Mouse (Mus musculus) kidney, embryonic 16.5 days (tissue): Measurements from ENCODE around the gene Pkhd1. TPM values are rescaled to one million over a fixed set of nuclear protein-coding genes. Genes with fewer than 3 reads are reported as not detected.
"Not testable (repeated sequence)": the region's sequence is repeated elsewhere in the genome, so short reads cannot be mapped to it uniquely, and the experiment has no call there.

ENCODE experiments used
- ATAC-seq: fragments of 200-750 bp; cut with Nextera tagmentation; 2 replicates; pipeline ENCODE4 v1.8.0; 2017; ENCODE audit warnings: moderate TSS enrichment; ENCODE audit not compliant: low FRiP score, low TSS enrichment
- H3K27ac ChIP-seq: fragments of 300-500 bp; sonication (generic); 2 replicates; pipeline ENCODE4 v1.5.1; 2014; ENCODE audit warnings: low read length
- H3K27me3 ChIP-seq: fragments of 300-500 bp; sonication (generic); 2 replicates; pipeline ENCODE4 v1.6.1; 2014; ENCODE audit warnings: low read length, control low read depth, mixed read lengths; ENCODE audit not compliant: insufficient read depth
- H3K36me3 ChIP-seq: fragments of 300-500 bp; sonication (generic); 2 replicates; pipeline ENCODE4 v1.6.1; 2014; ENCODE audit warnings: low read length, control low read depth, mixed read lengths; ENCODE audit not compliant: insufficient read depth
- H3K4me1 ChIP-seq: fragments of 300-500 bp; sonication (generic); 2 replicates; pipeline ENCODE4 v1.6.1; 2014; ENCODE audit warnings: low read length, control low read depth, mixed read lengths; ENCODE audit not compliant: insufficient read depth
- H3K4me2 ChIP-seq: fragments of 300-500 bp; sonication (generic); replicated peaks from 2 replicates; pipeline ENCODE4 v1.6.1; 2014; ENCODE audit warnings: low read depth, low read length
- H3K4me3 ChIP-seq: fragments of 300-500 bp; sonication (generic); 2 replicates; pipeline ENCODE4 v1.5.1; 2014; ENCODE audit warnings: mild to moderate bottlenecking, low read length
- H3K9ac ChIP-seq: fragments of 300-500 bp; sonication (generic); replicated peaks from 2 replicates; pipeline ENCODE4 v1.6.1; 2014; ENCODE audit warnings: low read length
- H3K9me3 ChIP-seq: fragments of 300-500 bp; sonication (generic); 2 replicates; pipeline ENCODE4 v1.6.1; 2016; ENCODE audit warnings: low read length, control low read depth
- WGBS: fragments of 180-500 bp; shearing (Covaris S2); extraction: QIAGEN DNeasy Blood & Tissue Kit; methylation state at CpG from one replicate; pipeline ENCODE4 v1.1.7; 2014; 5-methylcytosine and 5-hydroxymethylcytosine counted together
- polyA plus RNA-seq: library from polyadenylated mRNA; unstranded; fragments of >200 nt; fragmentation: Nextera tagmentation; extraction: Ambion mirVana; gene quantifications from 2 replicates; pipeline ENCODE4 v1.2.1, GENCODE M21; 2015

Gene Pkhd1
- polyA plus RNA-seq, 1 experiment from 2014 or later, result 4.7 TPM

DNA sequence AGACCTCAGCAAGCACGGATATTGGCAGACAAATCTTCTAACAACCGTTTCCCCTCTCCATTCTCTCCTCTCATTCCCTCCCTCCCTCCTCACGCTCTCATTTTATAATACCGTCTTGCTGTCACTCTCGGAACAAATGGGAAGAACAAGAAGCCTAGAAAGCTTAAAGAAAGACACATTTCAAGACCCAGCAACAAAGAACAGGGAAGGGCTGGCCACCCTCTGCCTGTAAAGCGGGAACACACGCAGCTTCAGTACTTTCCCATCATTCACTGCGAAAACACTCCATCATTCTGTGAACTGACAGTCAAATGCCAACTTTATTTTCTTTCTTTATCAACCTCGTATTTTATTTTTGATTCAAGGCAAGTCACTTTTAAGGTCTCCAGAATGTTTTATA, 427.4 kb downstream of the Pkhd1 start:
- WGBS, result 35% methylated on average over 9 of the region's 9 CpGs
- H3K4me2 ChIP-seq, result no peak overlapping the region
- no peak for ATAC-seq
- 0 out of 2 replicates have a peak overlapping the region, but pooled peaks have one; percentile 34 for H3K27ac ChIP-seq
- H3K36me3 ChIP-seq, result no peaks in the 10 kb centered on the region
- no peaks in the 10 kb centered on the region for H3K4me1 ChIP-seq
- no peaks in the 10 kb centered on the region for H3K9me3 ChIP-seq
- no peak overlapping the region for H3K9ac ChIP-seq
- no peak overlapping the region for H3K4me3 ChIP-seq
- no peaks in the 10 kb centered on the region for H3K27me3 ChIP-seq

DNA sequence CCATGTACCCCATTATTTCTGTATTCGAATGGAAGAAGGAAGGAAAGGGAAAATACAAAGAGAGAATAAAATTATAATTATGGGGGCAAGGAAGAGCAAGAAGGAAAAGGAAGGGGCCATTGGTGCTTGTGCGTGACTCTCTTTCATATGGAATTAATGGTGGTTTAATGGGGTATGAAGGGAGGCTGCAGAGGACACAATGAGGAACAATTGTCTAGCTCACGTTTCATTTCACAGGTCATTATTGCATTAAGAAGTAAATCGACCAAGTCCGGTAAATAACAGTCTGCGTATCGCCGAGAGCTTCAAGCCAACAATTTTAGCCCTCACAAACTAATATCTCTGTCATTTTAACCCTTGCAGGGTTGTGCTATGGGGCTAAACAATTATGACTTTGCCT, 437.7 kb downstream of the Pkhd1 start:
- H3K4me1 ChIP-seq, result no peaks in the 10 kb centered on the region
- H3K9ac ChIP-seq, result no peak overlapping the region
- no peak overlapping the region for H3K4me2 ChIP-seq
- no peak overlapping the region for H3K27ac ChIP-seq
- no peaks in the 10 kb centered on the region for H3K27me3 ChIP-seq
- no peak for ATAC-seq
- no peak overlapping the region for H3K4me3 ChIP-seq
- H3K9me3 ChIP-seq, result no peaks in the 10 kb centered on the region
- 52% methylated on average over 8 of the region's 8 CpGs for WGBS
- H3K36me3 ChIP-seq, result no peaks in the 10 kb centered on the region

GRCm38 (mm10) chr1:20171199-20171598, 446.7 kb downstream of the Pkhd1 start:
- Histone ChIP-seq H3K27me3 (no peaks in the 10 kb centered on the region), H3K9me3 (no peaks in the 10 kb centered on the region)
- WGBS, result 51% methylated on average over 4 of the region's 4 CpGs

GRCm38 (mm10) chr1:20150627-20151026, 467.2 kb downstream of the Pkhd1 start:
- WGBS, result 71% methylated on average over 4 of the region's 4 CpGs

More at GRCm38 (mm10) chr1:20171199-20171598, 446.7 kb downstream of the Pkhd1 start:
- Histone ChIP-seq H3K36me3 (no peaks in the 10 kb centered on the region), H3K9ac (no peak overlapping the region), H3K27ac (no peak overlapping the region), H3K4me2 (no peak overlapping the region), H3K4me1 (no peaks in the 10 kb centered on the region), H3K4me3 (no peak overlapping the region)
- no peak for ATAC-seq

DNA sequence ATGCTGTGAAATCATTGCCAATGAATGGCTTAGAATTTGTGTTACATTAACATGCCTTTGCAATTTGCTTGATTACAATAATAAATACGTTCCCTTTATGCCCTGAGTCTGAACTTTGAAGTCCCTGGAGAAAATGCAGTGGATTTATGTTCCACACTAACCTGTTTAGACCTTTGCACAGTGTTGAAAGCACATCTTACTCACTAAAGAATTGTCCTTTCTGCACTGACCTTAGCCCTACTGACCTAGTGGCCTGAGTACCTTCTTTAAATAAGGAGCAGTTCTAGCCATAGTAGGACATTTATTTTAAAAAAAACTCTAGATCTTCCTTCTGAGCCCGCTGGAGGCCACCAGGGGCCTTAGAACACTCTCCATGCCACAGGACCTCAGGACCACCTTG, 467.8 kb downstream of the Pkhd1 start:
- Histone ChIP-seq H3K27me3 (no peaks in the 10 kb centered on the region), H3K9me3 (no peaks in the 10 kb centered on the region), H3K4me1 (no peaks in the 10 kb centered on the region), H3K4me3 (no peak overlapping the region), H3K4me2 (no peak overlapping the region), H3K9ac (no peak overlapping the region), H3K27ac (no peak overlapping the region), H3K36me3 (no peaks in the 10 kb centered on the region)
- 67% methylated on average over 2 of the region's 2 CpGs for WGBS
- ATAC-seq, result no peak

More at GRCm38 (mm10) chr1:20150627-20151026, 467.2 kb downstream of the Pkhd1 start:
- H3K4me2 ChIP-seq, H3K9me3 ChIP-seq, H3K4me3 ChIP-seq, H3K4me1 ChIP-seq, H3K27ac ChIP-seq, H3K9ac ChIP-seq, ATAC-seq, H3K27me3 ChIP-seq, H3K36me3 ChIP-seq: not testable (repeated sequence)

- H3K4me1 ChIP-seq, result no peaks in the 10 kb centered on the region
- no peaks in the 10 kb centered on the region for H3K36me3 ChIP-seq
- H3K9ac ChIP-seq, result no peak overlapping the region
- no peak overlapping the region for H3K4me3 ChIP-seq
- no peak overlapping the region for H3K27ac ChIP-seq
- ATAC-seq, result no peak
- 86% methylated on average over 3 of the region's 3 CpGs for WGBS
- no peaks in the 10 kb centered on the region for H3K9me3 ChIP-seq
- no peak overlapping the region for H3K4me2 ChIP-seq
- no peaks in the 10 kb centered on the region for H3K27me3 ChIP-seq
These were observed 481.7 kb downstream of the Pkhd1 start for GRCm38 (mm10) chr1:20136205-20136604.

DNA sequence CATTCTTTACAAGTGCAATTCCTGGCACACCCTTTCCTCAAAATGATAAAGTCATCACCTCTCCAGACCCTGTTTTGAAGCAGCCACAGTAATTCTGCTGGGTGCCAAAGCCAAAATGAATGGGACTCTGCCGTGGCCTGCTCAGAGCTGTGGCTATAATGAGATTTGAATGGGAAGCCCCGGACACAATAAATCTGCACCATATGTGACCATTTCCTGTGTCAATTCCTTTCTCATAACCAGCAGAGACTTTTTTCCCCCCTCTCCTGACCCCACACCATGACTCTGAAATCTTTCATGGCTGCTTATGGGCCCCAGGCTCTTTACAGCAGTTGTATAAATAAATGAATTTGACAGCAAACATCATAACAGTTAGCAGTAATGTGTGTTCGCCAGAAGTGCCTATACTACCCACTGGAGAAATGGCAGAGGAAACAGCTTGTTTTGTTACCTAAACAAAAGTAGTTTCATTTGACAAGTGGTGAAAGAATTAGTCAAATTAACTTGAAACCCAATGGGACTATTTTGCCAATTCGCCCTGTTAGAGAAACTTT, 482.7 kb downstream of the Pkhd1 start:
- Histone ChIP-seq H3K27me3 (no peaks in the 10 kb centered on the region), H3K4me2 (no peak overlapping the region), H3K4me3 (no peak overlapping the region), H3K27ac (no peak overlapping the region), H3K36me3 (no peaks in the 10 kb centered on the region), H3K9ac (no peak overlapping the region), H3K4me1 (no peaks in the 10 kb centered on the region), H3K9me3 (no peaks in the 10 kb centered on the region)
- ATAC-seq, result no peak
- WGBS, result 42% methylated on average over 4 of the region's 4 CpGs

- no peaks in the 10 kb centered on the region for H3K36me3 ChIP-seq
- H3K9ac ChIP-seq, result no peak overlapping the region
- H3K4me3 ChIP-seq, result no peak overlapping the region
- no peak overlapping the region for H3K27ac ChIP-seq
- no peaks in the 10 kb centered on the region for H3K9me3 ChIP-seq
- 92% methylated on average over 4 of the region's 4 CpGs for WGBS
- H3K4me2 ChIP-seq, result no peak overlapping the region
- H3K27me3 ChIP-seq, result no peaks in the 10 kb centered on the region
- H3K4me1 ChIP-seq, result no peaks in the 10 kb centered on the region
- ATAC-seq, result no peak
These were observed 484.2 kb downstream of the Pkhd1 start for GRCm38 (mm10) chr1:20133636-20134035.

DNA sequence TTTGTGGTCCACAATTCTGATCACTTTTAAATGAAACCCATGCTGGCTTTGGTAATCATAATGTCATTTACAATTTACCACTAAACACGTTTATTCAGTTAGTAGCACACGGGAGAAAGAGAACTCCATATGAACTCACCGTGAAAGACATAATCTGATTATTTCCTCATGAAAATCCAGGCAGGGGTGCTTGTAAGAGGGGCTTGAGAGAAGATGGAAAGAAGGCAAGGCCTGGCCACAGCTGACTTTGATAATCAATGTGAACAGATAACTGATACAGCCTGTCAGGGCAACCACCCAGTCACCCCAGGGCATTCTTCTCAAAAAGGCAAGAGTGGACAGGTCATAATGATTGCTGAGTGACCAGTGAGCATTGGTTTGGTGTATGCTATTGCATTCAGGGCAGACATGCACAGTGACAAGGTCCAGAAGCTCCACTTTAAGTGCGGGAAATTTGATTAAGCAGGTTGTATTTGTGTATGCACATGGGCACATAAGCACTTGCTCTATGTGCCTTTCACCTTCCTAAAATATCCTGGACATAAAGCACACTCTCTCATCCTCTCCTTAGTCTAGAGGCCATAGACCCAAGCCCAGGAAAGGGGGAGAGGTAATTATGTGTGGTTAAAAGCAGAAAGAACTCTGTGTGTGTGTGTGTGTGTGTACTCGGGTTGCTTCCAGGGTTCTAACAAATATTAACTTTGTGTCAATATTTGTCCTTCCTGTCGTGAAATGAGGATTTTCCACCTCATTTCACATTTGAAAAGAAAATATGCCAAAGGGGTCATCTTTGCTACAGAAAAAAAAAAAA, 485.9 kb downstream of the Pkhd1 start:
- H3K27me3 ChIP-seq, result no peaks in the 10 kb centered on the region
- H3K9me3 ChIP-seq, result no peaks in the 10 kb centered on the region
- WGBS, result 70% methylated on average over 6 of the region's 6 CpGs
- H3K4me1 ChIP-seq, result no peaks in the 10 kb centered on the region
- no peak overlapping the region for H3K9ac ChIP-seq
- no peaks in the 10 kb centered on the region for H3K36me3 ChIP-seq
- H3K27ac ChIP-seq, result no peak overlapping the region
- no peak overlapping the region for H3K4me3 ChIP-seq
- ATAC-seq, result peak; percentile 65; the same call in 1 of the 2 replicates
- H3K4me2 ChIP-seq, result no peak overlapping the region

- Histone ChIP-seq H3K27me3 (no peaks in the 10 kb centered on the region), H3K4me2 (no peak overlapping the region), H3K4me3 (no peak overlapping the region), H3K9me3 (no peaks in the 10 kb centered on the region), H3K9ac (no peak overlapping the region), H3K27ac (no peak overlapping the region), H3K36me3 (no peaks in the 10 kb centered on the region), H3K4me1 (no peaks in the 10 kb centered on the region)
- 78% methylated on average over 1 of the region's 1 CpGs for WGBS
- no peak for ATAC-seq
These were observed 500.5 kb downstream of the Pkhd1 start for GRCm38 (mm10) chr1:20117331-20117730.
